Mouse (Mus musculus) midbrain, embryonic 16.5 days (tissue): ENCODE data around the gene C130074G19Rik. TPM values are rescaled to one million over a fixed set of nuclear protein-coding genes. Genes with fewer than 3 reads are reported as not detected.
A peak's percentile ranks its signal among the peaks of the same experiment; 100 is the strongest.

ENCODE experiments used
- ATAC-seq: fragments of 200-750 bp; cut with Nextera tagmentation; 2 replicates; pipeline ENCODE4 v1.8.0; 2017; ENCODE audit warnings: moderate TSS enrichment
- H3K27ac ChIP-seq: fragments of 300-500 bp; sonication (generic); 2 replicates; pipeline ENCODE4 v1.5.1; 2014; ENCODE audit warnings: mild to moderate bottlenecking, low read length, mixed read lengths
- H3K27me3 ChIP-seq: fragments of 300-500 bp; sonication (generic); 2 replicates; pipeline ENCODE4 v1.6.1; 2014; ENCODE audit warnings: low read depth, low read length, mixed read lengths; ENCODE audit not compliant: control insufficient read depth, insufficient read depth
- H3K36me3 ChIP-seq: fragments of 300-500 bp; sonication (generic); 2 replicates; pipeline ENCODE4 v1.6.1; 2014; ENCODE audit warnings: mild to moderate bottlenecking, low read length, moderate library complexity, mixed read lengths; ENCODE audit not compliant: control insufficient read depth, insufficient read depth
- H3K4me1 ChIP-seq: fragments of 300-500 bp; sonication (generic); 2 replicates; pipeline ENCODE4 v1.6.1; 2014; ENCODE audit warnings: mild to moderate bottlenecking, low read length, mixed read lengths; ENCODE audit not compliant: control insufficient read depth, insufficient read depth
- H3K4me2 ChIP-seq: fragments of 300-500 bp; sonication (generic); 2 replicates; pipeline ENCODE4 v1.6.1; 2014; ENCODE audit warnings: mild to moderate bottlenecking, low read length, mixed read lengths
- H3K4me3 ChIP-seq: fragments of 300-500 bp; sonication (generic); 2 replicates; pipeline ENCODE4 v1.5.1; 2014; ENCODE audit warnings: low read depth, mild to moderate bottlenecking, low read length, moderate library complexity, mixed read lengths
- H3K9ac ChIP-seq: fragments of 300-500 bp; sonication (generic); 2 replicates; pipeline ENCODE4 v1.6.1; 2014; ENCODE audit warnings: low read depth, low read length, mixed read lengths
- H3K9me3 ChIP-seq: fragments of 300-500 bp; sonication (generic); replicated peaks from 2 replicates; pipeline ENCODE4 v1.6.1; 2014; ENCODE audit warnings: mild to moderate bottlenecking, low read length, mixed read lengths; ENCODE audit not compliant: control insufficient read depth, poor library complexity, severe bottlenecking
- WGBS: fragments of 180-500 bp; shearing (Covaris S2); extraction: QIAGEN DNeasy Blood & Tissue Kit; methylation state at CpG from one replicate; pipeline ENCODE4 v1.1.7; 2014; 5-methylcytosine and 5-hydroxymethylcytosine counted together
- polyA plus RNA-seq: library from polyadenylated mRNA; unstranded; fragments of >200 nt; fragmentation: Nextera tagmentation; extraction: Ambion mirVana; gene quantifications from 2 replicates; pipeline ENCODE4 v1.2.1, GENCODE M21; 2015

The C130074G19Rik gene
- 0.83 and 0.87 TPM in 2 replicates for polyA plus RNA-seq

DNA sequence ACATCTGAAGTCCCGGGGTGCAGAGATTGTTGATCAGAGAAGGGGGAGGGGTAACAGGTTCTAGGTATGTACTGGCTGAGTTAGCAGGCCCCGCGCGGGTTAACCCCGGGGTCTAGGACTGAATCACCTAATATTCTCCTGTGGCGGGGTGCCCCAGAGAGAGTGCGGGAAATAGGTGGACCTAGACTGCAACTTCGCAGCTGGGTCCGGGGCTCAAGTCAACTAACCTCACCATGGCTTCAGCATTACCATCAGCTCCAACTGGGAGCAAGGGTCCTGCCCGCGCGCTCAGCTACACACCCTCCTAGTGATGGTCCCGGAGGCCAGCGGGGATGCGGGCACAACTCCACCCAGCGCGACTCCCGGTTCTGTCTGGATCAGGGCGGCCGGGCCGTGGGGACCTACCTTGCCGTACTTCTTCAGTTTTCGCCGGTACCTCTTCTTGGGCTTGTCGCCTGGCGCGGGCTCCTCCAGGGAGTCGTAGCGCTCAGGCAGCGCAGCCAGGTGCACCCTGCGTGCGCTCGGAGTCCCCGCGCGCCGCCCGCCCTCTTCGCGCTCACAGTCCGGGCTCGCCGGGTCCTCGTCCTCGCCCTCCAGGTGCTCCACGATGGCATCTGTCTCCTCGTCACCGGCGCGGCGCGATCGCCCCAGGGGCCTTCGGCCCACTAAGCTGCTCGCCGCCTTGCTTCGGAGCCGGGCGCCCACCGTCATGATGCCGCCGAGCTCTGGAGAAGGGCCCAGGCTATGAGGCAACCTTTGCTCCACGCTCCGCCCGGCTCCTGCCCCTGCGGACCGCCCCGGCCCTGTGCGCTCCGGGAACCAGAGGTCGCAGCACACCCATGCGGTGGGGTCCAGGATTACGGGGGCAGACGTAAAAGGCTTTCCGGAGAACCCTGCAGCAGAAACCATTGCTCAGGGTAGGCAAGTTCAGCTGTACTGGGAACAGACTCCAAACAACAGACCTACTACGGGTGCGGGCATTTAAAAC is at the start of gene C130074G19Rik:
C130074G19Rik (minus strand) TSS at position 938 of the 988 bp plus-strand sequence.
- peak; percentile 66 for ATAC-seq
- WGBS: 3% methylated on average over 77 of the region's 77 CpGs
- Histone ChIP-seq H3K4me3 (peak within 1 kb of the TSS; percentile 49), H3K27me3 (peaks cover 31% of the 10 kb centered on the region), H3K27ac (no peak within 1 kb of the TSS), H3K4me2 (peak within 1 kb of the TSS; percentile 87), H3K36me3 (no peaks in the 10 kb centered on the region), H3K4me1 (peaks cover 4% of the 10 kb centered on the region; the same call in 1 of the 2 replicates), H3K9ac (peak within 1 kb of the TSS; percentile 66), H3K9me3 (no peaks in the 10 kb centered on the region)

DNA sequence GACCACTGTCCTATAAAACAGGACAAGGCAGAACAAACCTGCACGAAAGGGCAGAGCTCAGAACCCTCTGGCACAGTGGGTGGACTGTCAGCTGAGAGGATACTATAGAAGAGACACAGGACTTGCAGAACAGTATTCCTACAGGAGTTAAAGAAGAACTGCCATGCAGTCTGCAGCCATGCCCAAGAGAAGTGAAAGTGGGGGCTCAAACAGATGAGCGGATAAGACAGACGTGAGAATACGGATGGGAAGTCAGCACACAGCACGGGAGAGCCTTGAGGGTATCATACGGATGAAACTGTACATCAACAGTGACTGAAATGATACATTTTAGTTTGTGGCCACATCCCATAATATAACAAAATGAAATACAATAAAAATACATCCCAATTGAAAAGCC is 48.1 kb upstream of the C130074G19Rik start:
- 86% methylated on average over 6 of the region's 6 CpGs for WGBS
- Histone ChIP-seq H3K4me2 (no peak overlapping the region), H3K36me3 (no peaks in the 10 kb centered on the region), H3K9me3 (no peaks in the 10 kb centered on the region), H3K27ac (no peak overlapping the region), H3K4me3 (no peak overlapping the region), H3K4me1 (no peaks in the 10 kb centered on the region), H3K9ac (no peak overlapping the region), H3K27me3 (no peaks in the 10 kb centered on the region)
- ATAC-seq: no peak

DNA sequence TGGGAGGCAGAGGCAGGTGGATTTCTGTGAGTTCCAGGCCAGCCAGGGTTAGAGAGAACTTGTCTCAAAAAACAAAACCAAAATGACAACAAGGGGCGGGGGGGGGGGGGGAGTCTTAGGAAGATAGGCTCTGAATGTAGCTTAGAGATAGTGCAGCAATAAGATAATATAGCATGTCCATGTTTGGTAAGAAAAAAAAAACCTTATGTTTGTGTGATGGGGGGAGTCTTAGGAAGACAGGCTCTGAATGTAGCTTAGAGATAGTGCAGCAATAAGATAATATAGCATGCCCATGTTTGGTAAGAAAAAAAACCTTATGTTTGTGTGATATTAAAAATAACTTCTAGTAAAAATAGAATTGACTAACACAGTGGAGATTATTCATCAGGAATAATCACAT is 45.4 kb upstream of the C130074G19Rik start:
- H3K27me3 ChIP-seq: no peaks in the 10 kb centered on the region
- no peak overlapping the region for H3K4me3 ChIP-seq
- peaks cover 6% of the 10 kb centered on the region for H3K36me3 ChIP-seq
- no peak overlapping the region for H3K27ac ChIP-seq
- ATAC-seq: no peak
- no peaks in the 10 kb centered on the region for H3K9me3 ChIP-seq
- H3K4me2 ChIP-seq: no peak overlapping the region
- no peaks in the 10 kb centered on the region for H3K4me1 ChIP-seq
- no CpG with 5 or more reads among the region's 1 CpGs for WGBS
- H3K9ac ChIP-seq: no peak overlapping the region

DNA sequence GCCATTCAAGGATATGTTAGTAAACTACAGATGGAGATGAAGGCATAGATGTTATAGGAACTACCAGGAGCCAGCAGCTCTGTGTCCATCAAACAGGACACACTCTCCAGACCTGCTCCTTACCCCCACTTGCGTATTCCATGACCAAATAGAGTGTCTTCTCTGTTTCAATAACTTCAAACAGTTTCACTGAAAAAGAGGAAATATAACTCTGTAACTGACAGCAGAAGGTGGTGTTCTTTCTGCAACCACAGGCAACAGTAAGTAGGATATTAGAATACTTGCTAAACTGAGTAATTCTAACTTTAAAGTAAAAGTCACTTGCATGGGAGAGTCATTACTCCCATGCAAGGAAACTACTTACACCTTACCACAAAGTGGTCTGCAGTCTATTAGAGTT is 44.9 kb upstream of the C130074G19Rik start:
- ATAC-seq: no peak
- Histone ChIP-seq H3K27ac (no peak overlapping the region), H3K4me2 (no peak overlapping the region), H3K4me3 (no peak overlapping the region), H3K27me3 (no peaks in the 10 kb centered on the region), H3K36me3 (peaks cover 8% of the 10 kb centered on the region), H3K4me1 (no peaks in the 10 kb centered on the region), H3K9ac (no peak overlapping the region), H3K9me3 (no peaks in the 10 kb centered on the region)
- 97% methylated on average over 1 of the region's 1 CpGs for WGBS

DNA sequence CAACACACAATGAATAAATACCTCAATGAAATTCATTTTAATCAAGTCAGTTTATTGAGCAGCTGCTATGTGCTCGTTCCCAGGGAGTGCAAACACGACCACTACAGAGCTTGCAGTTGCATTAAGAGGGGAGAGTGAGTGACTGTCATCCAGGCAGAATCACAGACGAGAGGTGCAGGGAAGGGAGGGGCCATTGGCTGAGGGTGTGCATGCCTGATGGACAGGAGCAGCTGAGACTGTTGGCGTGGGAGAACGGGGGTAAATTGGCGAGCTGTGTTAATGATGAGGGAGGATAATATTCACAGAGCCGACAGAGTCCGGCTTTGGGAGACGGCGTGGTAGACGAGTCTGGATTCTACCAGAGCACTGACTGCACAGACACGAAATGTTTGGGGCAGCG is 39.8 kb upstream of the C130074G19Rik start:
- Histone ChIP-seq H3K27ac (no peak overlapping the region), H3K4me2 (no peak overlapping the region), H3K9me3 (no peaks in the 10 kb centered on the region), H3K36me3 (peaks cover 22% of the 10 kb centered on the region), H3K4me1 (no peaks in the 10 kb centered on the region), H3K9ac (no peak overlapping the region), H3K4me3 (no peak overlapping the region), H3K27me3 (no peaks in the 10 kb centered on the region)
- no peak for ATAC-seq
- 85% methylated on average over 13 of the region's 13 CpGs for WGBS

- Histone ChIP-seq H3K9ac (no peak overlapping the region), H3K36me3 (peaks cover 28% of the 10 kb centered on the region), H3K4me1 (no peaks in the 10 kb centered on the region), H3K9me3 (no peaks in the 10 kb centered on the region), H3K4me3 (no peak overlapping the region), H3K4me2 (no peak overlapping the region), H3K27ac (no peak overlapping the region), H3K27me3 (no peaks in the 10 kb centered on the region)
- ATAC-seq: no peak
- WGBS: 88% methylated on average over 5 of the region's 5 CpGs
These were observed 37.0 kb upstream of the C130074G19Rik start for GRCm38 (mm10) chr1:184920057-184920456.

- Histone ChIP-seq H3K4me1 (no peaks in the 10 kb centered on the region), H3K36me3 (peaks cover 33% of the 10 kb centered on the region), H3K27ac (no peak overlapping the region), H3K9me3 (no peaks in the 10 kb centered on the region), H3K9ac (no peak overlapping the region), H3K4me2 (no peak overlapping the region), H3K4me3 (no peak overlapping the region), H3K27me3 (no peaks in the 10 kb centered on the region)
- ATAC-seq: no peak
- 62% methylated on average over 5 of the region's 5 CpGs for whole genome bisulfite sequencing
These were observed 35.3 kb upstream of the C130074G19Rik start for GRCm38 (mm10) chr1:184918227-184918888.

DNA sequence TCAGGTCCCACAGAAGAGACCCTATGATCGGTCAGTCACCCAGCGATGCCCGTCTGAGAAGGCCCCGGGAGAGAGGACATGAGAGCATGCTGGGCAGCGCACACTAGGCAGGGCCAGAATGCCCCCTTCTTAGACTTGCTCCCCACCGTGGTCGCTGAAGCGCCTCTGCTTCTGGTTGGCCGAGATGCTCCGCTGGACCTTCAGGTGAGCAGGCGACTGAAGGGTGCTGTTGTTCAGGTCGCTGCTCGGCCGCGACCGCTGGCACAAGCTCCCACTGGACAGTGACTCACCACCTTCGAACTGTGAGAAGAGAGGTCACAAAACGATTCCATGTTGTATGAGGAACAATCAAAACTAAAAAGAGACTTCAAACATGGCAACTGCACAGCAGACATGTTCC is 29.3 kb upstream of the C130074G19Rik start:
- no peaks in the 10 kb centered on the region for H3K27me3 ChIP-seq
- no peak overlapping the region for H3K4me3 ChIP-seq
- ATAC-seq: no peak
- no peak overlapping the region for H3K27ac ChIP-seq
- no peak overlapping the region for H3K4me2 ChIP-seq
- H3K9me3 ChIP-seq: no peaks in the 10 kb centered on the region
- H3K36me3 ChIP-seq: peaks cover 46% of the 10 kb centered on the region
- no peaks in the 10 kb centered on the region for H3K4me1 ChIP-seq
- H3K9ac ChIP-seq: no peak overlapping the region
- 90% methylated on average over 18 of the region's 18 CpGs for WGBS

DNA sequence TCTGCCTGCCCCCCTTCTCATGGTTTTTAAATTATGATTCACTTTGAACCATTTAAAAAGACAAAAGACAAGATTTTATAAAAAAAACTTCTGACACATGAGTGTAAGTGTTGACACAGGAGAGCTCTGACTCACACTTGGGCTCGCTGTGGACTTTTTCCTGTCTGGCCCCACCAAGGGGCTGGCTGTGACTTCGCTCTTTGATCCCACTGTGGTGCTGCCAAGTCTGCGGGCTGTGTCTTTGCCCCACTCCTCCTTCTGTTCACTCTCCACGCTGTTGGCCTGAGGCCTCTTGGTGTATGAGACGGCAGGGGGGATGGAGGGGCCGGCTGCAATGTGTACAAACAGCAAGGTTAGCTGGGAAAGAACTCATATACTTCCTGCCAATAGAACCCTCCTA is 28.8 kb upstream of the C130074G19Rik start:
- Histone ChIP-seq H3K4me2 (no peak overlapping the region), H3K4me1 (0 out of 2 replicates have a peak, but pooled peaks cover under 1% of the 10 kb centered on the region), H3K9ac (no peak overlapping the region), H3K4me3 (no peak overlapping the region), H3K9me3 (no peaks in the 10 kb centered on the region), H3K36me3 (peaks cover 48% of the 10 kb centered on the region), H3K27me3 (no peaks in the 10 kb centered on the region), H3K27ac (no peak overlapping the region)
- ATAC-seq: no peak
- 75% methylated on average over 6 of the region's 6 CpGs for WGBS
